Mouse (Mus musculus) embryonic facial prominence, embryonic 15.5 days (tissue): ENCODE measurements around the gene Stard3. TPM values are rescaled to one million over a fixed set of nuclear protein-coding genes. Genes with fewer than 3 reads are reported as not detected.
"Not testable (repeated sequence)": the region's sequence is repeated elsewhere in the genome, so short reads cannot be mapped to it uniquely, and the experiment has no call there.

ENCODE experiments used
- ATAC-seq: fragments of 200-750 bp; cut with Nextera tagmentation; 2 replicates; pipeline ENCODE4 v1.8.0; 2017; ENCODE audit warnings: low read depth, moderate TSS enrichment; ENCODE audit not compliant: insufficient number of reproducible peaks, low FRiP score, low TSS enrichment
- H3K27ac ChIP-seq: fragments of 300-500 bp; sonication (generic); replicated peaks from 2 replicates; pipeline ENCODE4 v1.5.1; 2015; ENCODE audit warnings: mild to moderate bottlenecking, inconsistent platforms
- H3K27me3 ChIP-seq: fragments of 300-500 bp; sonication (generic); 2 replicates; pipeline ENCODE4 v1.6.1; 2015; ENCODE audit warnings: inconsistent platforms
- H3K36me3 ChIP-seq: fragments of 300-500 bp; sonication (generic); 2 replicates; pipeline ENCODE4 v1.6.1; 2015; ENCODE audit warnings: mild to moderate bottlenecking, inconsistent platforms
- H3K4me1 ChIP-seq: fragments of 300-500 bp; sonication (generic); 2 replicates; pipeline ENCODE4 v1.6.1; 2015; ENCODE audit warnings: inconsistent platforms
- H3K4me2 ChIP-seq: fragments of 300-500 bp; sonication (generic); replicated peaks from 2 replicates; pipeline ENCODE4 v1.6.1; 2015; ENCODE audit warnings: mild to moderate bottlenecking, inconsistent platforms
- H3K4me3 ChIP-seq: fragments of 300-500 bp; sonication (generic); replicated peaks from 2 replicates; pipeline ENCODE4 v1.5.1; 2015; ENCODE audit warnings: mild to moderate bottlenecking, inconsistent platforms
- H3K9ac ChIP-seq: fragments of 300-500 bp; sonication (generic); 2 replicates; pipeline ENCODE4 v1.6.1; 2015; ENCODE audit warnings: inconsistent platforms
- H3K9me3 ChIP-seq: fragments of 300-500 bp; sonication (generic); replicated peaks from 2 replicates; pipeline ENCODE4 v1.6.1; 2016; ENCODE audit warnings: inconsistent platforms
- WGBS: fragments of 180-500 bp; shearing (Covaris S2); methylation state at CpG from one replicate; pipeline ENCODE4 v1.1.7; 2015; 5-methylcytosine and 5-hydroxymethylcytosine counted together
- polyA plus RNA-seq: library from polyadenylated mRNA; unstranded; fragments of >200 nt; fragmentation: Nextera tagmentation; extraction: Ambion mirVana; gene quantifications from 2 replicates; pipeline ENCODE4 v1.2.1, GENCODE M21; 2015

Stard3 gene
- polyA plus RNA-seq, 1 experiment from 2014 or later, result 41.0 TPM

GRCm38 (mm10) chr11:98382405-98382804 is 24.2 kb downstream of the Stard3 start:
- not testable (repeated sequence) for H3K9ac ChIP-seq, H3K4me2 ChIP-seq, H3K27ac ChIP-seq, H3K4me3 ChIP-seq, ATAC-seq, H3K9me3 ChIP-seq
- peaks cover 37% of the 10 kb centered on the region for H3K27me3 ChIP-seq
- H3K36me3 ChIP-seq, result peaks cover 35% of the 10 kb centered on the region
- H3K4me1 ChIP-seq, result peaks cover 14% of the 10 kb centered on the region
- 40% methylated on average over 2 of the region's 2 CpGs for WGBS

- H3K36me3 ChIP-seq, result peaks cover 25% of the 10 kb centered on the region
- H3K4me1 ChIP-seq, result peaks cover 14% of the 10 kb centered on the region
- no peak within 1 kb of the TSS for H3K4me2 ChIP-seq
- no peak within 1 kb of the TSS for H3K9ac ChIP-seq
- H3K4me3 ChIP-seq, result no peak within 1 kb of the TSS
- no peak within 1 kb of the TSS for H3K27ac ChIP-seq
- ATAC-seq, result no peak
- H3K27me3 ChIP-seq, result peaks cover 47% of the 10 kb centered on the region
- WGBS, result 49% methylated on average over 14 of the region's 14 CpGs
- H3K9me3 ChIP-seq, result no peaks in the 10 kb centered on the region
Observed at GRCm38 (mm10) chr11:98383261-98384030, 25.3 kb downstream of the Stard3 start, which contains the start of gene Tcap. Tcap (plus strand) TSS chr11:98383811.

GRCm38 (mm10) chr11:98384216-98384615 is 26.0 kb downstream of the Stard3 start:
- ATAC-seq, result no peak
- H3K36me3 ChIP-seq, result peaks cover 17% of the 10 kb centered on the region
- peaks cover 14% of the 10 kb centered on the region for H3K4me1 ChIP-seq
- no peak overlapping the region for H3K9ac ChIP-seq
- 73% methylated on average over 20 of the region's 20 CpGs for WGBS
- H3K4me2 ChIP-seq, result no peak overlapping the region
- no peak overlapping the region for H3K4me3 ChIP-seq
- H3K27ac ChIP-seq, result no peak overlapping the region
- no peaks in the 10 kb centered on the region for H3K9me3 ChIP-seq
- peaks cover 47% of the 10 kb centered on the region for H3K27me3 ChIP-seq

GRCm38 (mm10) chr11:98384721-98385637 is 26.8 kb downstream of the Stard3 start:
- WGBS, result 55% methylated on average over 8 of the region's 8 CpGs
- no peak for ATAC-seq
- H3K4me2 ChIP-seq, result no peak overlapping the region

GRCm38 (mm10) chr11:98385638-98386585 is 27.7 kb downstream of the Stard3 start, which contains the start of gene Pnmt:
Pnmt (plus strand) TSS chr11:98386450.
- peaks cover 47% of the 10 kb centered on the region for H3K27me3 ChIP-seq
- H3K27ac ChIP-seq, result no peak within 1 kb of the TSS
- no peak within 1 kb of the TSS for H3K9ac ChIP-seq
- H3K36me3 ChIP-seq, result 0 out of 2 replicates have a peak, but pooled peaks cover under 1% of the 10 kb centered on the region
- no peaks in the 10 kb centered on the region for H3K9me3 ChIP-seq
- no peak within 1 kb of the TSS for H3K4me3 ChIP-seq
- no peak for ATAC-seq
- 49% methylated on average over 25 of the region's 25 CpGs for WGBS
- H3K4me2 ChIP-seq, result no peak within 1 kb of the TSS
- peaks cover 14% of the 10 kb centered on the region for H3K4me1 ChIP-seq

More at GRCm38 (mm10) chr11:98384721-98385637, 26.8 kb downstream of the Stard3 start:
- Histone ChIP-seq H3K9me3 (no peaks in the 10 kb centered on the region), H3K9ac (no peak overlapping the region), H3K4me3 (no peak overlapping the region), H3K36me3 (peaks cover 10% of the 10 kb centered on the region), H3K4me1 (peaks cover 14% of the 10 kb centered on the region), H3K27ac (no peak overlapping the region), H3K27me3 (peaks cover 47% of the 10 kb centered on the region)

GRCm38 (mm10) chr11:98386596-98386995 is 28.4 kb downstream of the Stard3 start:
- H3K27me3 ChIP-seq, result peaks cover 47% of the 10 kb centered on the region
- H3K27ac ChIP-seq, result no peak overlapping the region
- H3K36me3 ChIP-seq, result no peaks in the 10 kb centered on the region
- H3K9ac ChIP-seq, result no peak overlapping the region
- 12% methylated on average over 24 of the region's 24 CpGs for WGBS
- ATAC-seq, result no peak
- peaks cover 17% of the 10 kb centered on the region for H3K4me1 ChIP-seq
- H3K9me3 ChIP-seq, result no peaks in the 10 kb centered on the region
- no peak overlapping the region for H3K4me3 ChIP-seq
- H3K4me2 ChIP-seq, result no peak overlapping the region

GRCm38 (mm10) chr11:98387056-98387577 is 28.9 kb downstream of the Stard3 start:
- WGBS, result 43% methylated on average over 14 of the region's 14 CpGs
- Histone ChIP-seq H3K36me3 (no peaks in the 10 kb centered on the region), H3K9me3 (no peaks in the 10 kb centered on the region), H3K4me3 (no peak overlapping the region), H3K27me3 (peaks cover 47% of the 10 kb centered on the region), H3K9ac (no peak overlapping the region), H3K4me2 (no peak overlapping the region), H3K27ac (no peak overlapping the region), H3K4me1 (peaks cover 22% of the 10 kb centered on the region)
- ATAC-seq, result no peak

GRCm38 (mm10) chr11:98388282-98388681 is 30.1 kb downstream of the Stard3 start:
- no peak overlapping the region for H3K9ac ChIP-seq
- no peaks in the 10 kb centered on the region for H3K36me3 ChIP-seq
- H3K27me3 ChIP-seq, result peaks cover 47% of the 10 kb centered on the region
- no peak overlapping the region for H3K27ac ChIP-seq
- 74% methylated on average over 10 of the region's 10 CpGs for WGBS
- H3K9me3 ChIP-seq, result no peaks in the 10 kb centered on the region
- no peak overlapping the region for H3K4me2 ChIP-seq
- peaks cover 34% of the 10 kb centered on the region for H3K4me1 ChIP-seq
- no peak overlapping the region for H3K4me3 ChIP-seq
- no peak for ATAC-seq

- no peak overlapping the region for H3K27ac ChIP-seq
- H3K4me3 ChIP-seq, result no peak overlapping the region
- H3K4me2 ChIP-seq, result no peak overlapping the region
- 23% methylated on average over 9 of the region's 9 CpGs for WGBS
- H3K4me1 ChIP-seq, result peaks cover 44% of the 10 kb centered on the region
- H3K27me3 ChIP-seq, result peaks cover 41% of the 10 kb centered on the region
- no peak overlapping the region for H3K9ac ChIP-seq
- no peaks in the 10 kb centered on the region for H3K36me3 ChIP-seq
- ATAC-seq, result no peak
- no peaks in the 10 kb centered on the region for H3K9me3 ChIP-seq
Observed at GRCm38 (mm10) chr11:98389221-98389780, 31.1 kb downstream of the Stard3 start.

- Histone ChIP-seq H3K27ac (no peak overlapping the region), H3K4me2 (no peak overlapping the region), H3K9me3 (no peaks in the 10 kb centered on the region), H3K27me3 (peaks cover 33% of the 10 kb centered on the region), H3K36me3 (no peaks in the 10 kb centered on the region), H3K9ac (no peak overlapping the region), H3K4me1 (peaks cover 52% of the 10 kb centered on the region), H3K4me3 (no peak overlapping the region)
- 66% methylated on average over 12 of the region's 12 CpGs for WGBS
- no peak for ATAC-seq
Observed at GRCm38 (mm10) chr11:98390141-98390540, 32.0 kb downstream of the Stard3 start.
